In the genomic region with DNA sequence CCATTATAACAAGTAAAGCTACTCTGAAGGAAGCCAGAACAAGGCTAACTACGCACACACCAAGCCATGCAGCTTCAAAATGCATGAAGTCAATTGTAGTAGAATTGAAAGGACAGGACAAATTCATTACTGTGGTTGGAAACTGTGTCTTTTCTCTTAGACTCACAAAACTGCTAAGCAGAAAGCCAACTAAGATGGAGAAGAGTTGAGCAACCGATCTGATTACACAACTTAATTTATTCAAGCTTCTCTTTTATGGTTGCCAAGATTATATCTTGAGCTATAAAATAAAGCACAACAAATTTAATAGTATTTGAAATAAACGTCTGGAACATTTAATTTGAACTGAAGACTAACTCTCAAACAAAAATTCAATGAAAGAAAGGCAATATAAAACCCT, we compare ENCODE assay signal across 28 mouse cellular contexts. TPM values are rescaled to one million over a fixed set of nuclear protein-coding genes. Genes with fewer than 3 reads are reported as not detected.
DNase-seq lines count a peak whose midpoint lies in the region; ATAC-seq lines count a peak whose summit lies in the region.
"Had no signal": no experiment of that assay in that cellular context is flagged by ENCODE, and none has a peak within 500 bp of the region (broad histone marks: within the 10 kb centered on the region; RNA-seq: fewer than 3 reads in every experiment).

No protein-coding gene starts in this region.

- no peak overlapping the region for H3K4me2 ChIP-seq in embryonic facial prominence, embryonic 14.5 days (ENCODE audit: low read depth, low read length)
- no peak overlapping the region for H3K4me2 ChIP-seq in lung, embryonic 16.5 days (ENCODE audit: low read depth, low read length)
- no peak overlapping the region for H3K4me2 ChIP-seq in heart, embryonic 11.5 days
- H3K4me2 ChIP-seq: embryonic facial prominence, embryonic 15.5 days; forebrain, embryonic 13.5 days; hindbrain, embryonic 12.5 days had no signal

- no peak overlapping the region for H3K4me3 ChIP-seq in embryonic facial prominence, embryonic 14.5 days (ENCODE audit: low read depth, low read length)
- H3K4me3 ChIP-seq in embryonic facial prominence, embryonic 10.5 days = no peak overlapping the region
- no peak overlapping the region for H3K4me3 ChIP-seq in lung, embryonic 16.5 days (ENCODE audit: low read length)
- H3K4me3 ChIP-seq in heart, embryonic 11.5 days (ENCODE audit: low read depth, low read length) = no peak overlapping the region
- H3K4me3 ChIP-seq: embryonic facial prominence, embryonic 15.5 days; erythroblast, embryonic 14.5 days; forebrain, embryonic 13.5 days; hindbrain, embryonic 12.5 days had no signal

- no peaks in the 10 kb centered on the region for H3K27me3 ChIP-seq in embryonic facial prominence, embryonic 14.5 days (replicated peaks; ENCODE audit: control insufficient read depth, insufficient read depth, low read length)
- H3K27me3 ChIP-seq in embryonic facial prominence, embryonic 10.5 days (replicated peaks; ENCODE audit: low read depth, poor library complexity, severe bottlenecking) = no peaks in the 10 kb centered on the region
- H3K27me3 ChIP-seq in lung, embryonic 16.5 days (ENCODE audit: control insufficient read depth, insufficient read depth, low read depth, low read length) = no peaks in the 10 kb centered on the region
- no peaks in the 10 kb centered on the region for H3K27me3 ChIP-seq in heart, embryonic 11.5 days (ENCODE audit: control insufficient read depth, insufficient read depth, low read length)
- H3K27me3 ChIP-seq: embryonic facial prominence, embryonic 15.5 days; forebrain, embryonic 13.5 days; hindbrain, embryonic 12.5 days had no signal

- ATAC-seq in embryonic facial prominence, embryonic 14.5 days (ENCODE audit: low read depth) = no peak
- ATAC-seq in lung, embryonic 16.5 days (ENCODE audit: low read depth) = peak; percentile 52; the same call in 1 of the 2 replicates
- peak; percentile 58 for ATAC-seq in megakaryocyte progenitor cell, adult 5-6 weeks (replicated peaks; ENCODE audit: poor library complexity)
- ATAC-seq in heart, embryonic 11.5 days (replicated peaks; ENCODE audit: insufficient number of reproducible peaks, low FRiP score, low TSS enrichment) = no peak
- ATAC-seq: forebrain, embryonic 13.5 days; forebrain, postnatal 0 days; hindbrain, embryonic 16.5 days; inflammation-experienced regulatory T-cells, adult 6 months; Patski had no signal

- H3K9me3 ChIP-seq in embryonic facial prominence, embryonic 14.5 days (ENCODE audit: control insufficient read depth, low read length) = no peaks in the 10 kb centered on the region
- no peaks in the 10 kb centered on the region for H3K9me3 ChIP-seq in embryonic facial prominence, embryonic 10.5 days
- H3K9me3 ChIP-seq in lung, embryonic 16.5 days (ENCODE audit: control insufficient read depth, low read length) = no peaks in the 10 kb centered on the region
- H3K9me3 ChIP-seq in heart, embryonic 11.5 days (replicated peaks; ENCODE audit: control insufficient read depth, low read length) = no peaks in the 10 kb centered on the region
- H3K9me3 ChIP-seq: embryonic facial prominence, embryonic 15.5 days; forebrain, embryonic 13.5 days; hindbrain, embryonic 12.5 days had no signal

- H3K36me3 ChIP-seq in embryonic facial prominence, embryonic 14.5 days (ENCODE audit: control insufficient read depth, insufficient read depth, low read length) = no peaks in the 10 kb centered on the region
- no peaks in the 10 kb centered on the region for H3K36me3 ChIP-seq in embryonic facial prominence, embryonic 10.5 days (replicated peaks)
- no peaks in the 10 kb centered on the region for H3K36me3 ChIP-seq in lung, embryonic 16.5 days (ENCODE audit: control insufficient read depth, insufficient read depth, low read length)
- H3K36me3 ChIP-seq in heart, embryonic 11.5 days (ENCODE audit: control insufficient read depth, insufficient read depth, low read length) = no peaks in the 10 kb centered on the region
- H3K36me3 ChIP-seq: embryonic facial prominence, embryonic 15.5 days; hindbrain, embryonic 12.5 days had no signal

- no peak overlapping the region for H3K9ac ChIP-seq in embryonic facial prominence, embryonic 14.5 days (ENCODE audit: low read depth, low read length)
- H3K9ac ChIP-seq in lung, embryonic 16.5 days (ENCODE audit: low read length) = no peak overlapping the region
- no peak overlapping the region for H3K9ac ChIP-seq in heart, embryonic 11.5 days (ENCODE audit: low read depth, low read length)
- H3K9ac ChIP-seq: embryonic facial prominence, embryonic 15.5 days; forebrain, embryonic 13.5 days; forebrain, postnatal 0 days; hindbrain, embryonic 12.5 days had no signal

- H3K4me1 ChIP-seq in embryonic facial prominence, embryonic 14.5 days (ENCODE audit: control insufficient read depth, insufficient read depth, low read length) = no peaks in the 10 kb centered on the region
- H3K4me1 ChIP-seq in embryonic facial prominence, embryonic 10.5 days = no peaks in the 10 kb centered on the region
- no peaks in the 10 kb centered on the region for H3K4me1 ChIP-seq in lung, embryonic 16.5 days (replicated peaks; ENCODE audit: control insufficient read depth, insufficient read depth, low read length)
- no peaks in the 10 kb centered on the region for H3K4me1 ChIP-seq in heart, embryonic 11.5 days (ENCODE audit: control insufficient read depth, insufficient read depth, low read length)
- H3K4me1 ChIP-seq: embryonic facial prominence, embryonic 15.5 days; forebrain, embryonic 13.5 days; hindbrain, embryonic 12.5 days had no signal

- DNase-seq in embryonic facial prominence, embryonic 14.5 days (ENCODE audit: low spot score) = peak; percentile 29
- DNase-seq in embryonic facial prominence, embryonic 10.5 days (ENCODE audit: low spot score) = no peak
- DNase-seq in lung, postnatal 25 days (ENCODE audit: low spot score) = no peak
- peak; percentile 61 for DNase-seq in fat pad, adult 2 months (ENCODE audit: extremely low read depth, low read depth, low spot score)
- no peak for DNase-seq in urinary bladder, adult 18-20 months (ENCODE audit: low spot score in 2 of 2)
- DNase-seq: adrenal gland, postnatal 10 days; cerebellum, adult 11-12 months; cerebellum, adult 9-10 months; cerebellum, postnatal 25 days; forebrain, postnatal 0 days; gastrocnemius, postnatal 14 days; heart, adult 11 months; heart, postnatal 10 days; heart, postnatal 4 days had no signal

- WGBS in embryonic facial prominence, embryonic 14.5 days = 67% methylated on average over 3 of the region's 3 CpGs
- 83% methylated on average over 3 of the region's 3 CpGs for WGBS in embryonic facial prominence, embryonic 10.5 days
- 67% methylated on average over 3 of the region's 3 CpGs for WGBS in lung, embryonic 16.5 days
- 74% methylated on average over 3 of the region's 3 CpGs for WGBS in heart, embryonic 11.5 days (ENCODE audit: insufficient replicate concordance)

- H3K27ac ChIP-seq in embryonic facial prominence, embryonic 14.5 days (replicated peaks; ENCODE audit: low read depth, low read length) = no peak overlapping the region
- no peak overlapping the region for H3K27ac ChIP-seq in embryonic facial prominence, embryonic 10.5 days (replicated peaks)
- H3K27ac ChIP-seq in lung, embryonic 16.5 days (ENCODE audit: low read length) = no peak overlapping the region
- H3K27ac ChIP-seq in heart, embryonic 11.5 days (ENCODE audit: low read depth, low read length) = no peak overlapping the region
- H3K27ac ChIP-seq: embryonic facial prominence, embryonic 15.5 days; forebrain, embryonic 13.5 days; hindbrain, embryonic 12.5 days had no signal

RNA-seq across cellular contexts. Expression of a gene that starts 59.0 kb away (rescaled TPM):
- not detected in 2 replicates for polyA plus RNA-seq in embryonic facial prominence, embryonic 14.5 days (2014; fragmentation: Nextera tagmentation; extraction: Ambion mirVana)
- polyA plus RNA-seq in embryonic facial prominence, embryonic 10.5 days (2016; fragmentation: Nextera tagmentation; extraction: Ambion mirVana) = 0.11 TPM in 1 of 2 replicates, not detected in the other
- 0.63 and 1.2 TPM in 2 replicates for polyA plus RNA-seq in lung, embryonic 16.5 days (2015; fragmentation: Nextera tagmentation; extraction: Ambion mirVana)
- 0.05 and 0.24 TPM in 2 replicates for total RNA-seq in megakaryocyte progenitor cell, adult 5-6 weeks (2015)
- 0.30 TPM in 1 of 2 replicates, not detected in the other for total RNA-seq in megakaryocyte progenitor cell, adult 5-6 weeks (2017)
- not detected in 2 replicates for polyA plus RNA-seq in heart, embryonic 11.5 days (2014; fragmentation: Nextera tagmentation; extraction: Ambion mirVana)
- total RNA-seq: forebrain, postnatal 0 days; gastrocnemius, adult 18-20 months; MEL had no signal
- polyA plus RNA-seq: C2C12; embryonic facial prominence, embryonic 15.5 days; erythroblast, embryonic 14.5 days; forebrain, embryonic 13.5 days; forebrain, postnatal 0 days; heart, embryonic 14.5 days; hindbrain, embryonic 12.5 days; hindbrain, embryonic 16.5 days; Patski had no signal

Comparison
In these comparisons a context has a peak if more than half of its experiments do, and no peak if none do; other contexts are left out.
1. DNase-seq: peak in embryonic facial prominence, embryonic 14.5 days (single experiment) and fat pad, adult 2 months (single experiment); none in embryonic facial prominence, embryonic 10.5 days (single experiment), lung, postnatal 25 days (single experiment) and urinary bladder, adult 18-20 months (0 of 2).
2. ATAC-seq: peak in lung, embryonic 16.5 days (single experiment) and megakaryocyte progenitor cell, adult 5-6 weeks (single experiment); none in embryonic facial prominence, embryonic 14.5 days (single experiment) and heart, embryonic 11.5 days (single experiment).